Mouse (Mus musculus) common myeloid progenitor, adult 5-6 weeks (primary cell): ENCODE measurements around the gene Olfr61. TPM values are rescaled to one million over a fixed set of nuclear protein-coding genes. Genes with fewer than 3 reads are reported as not detected.
"Not testable (repeated sequence)": the region's sequence is repeated elsewhere in the genome, so short reads cannot be mapped to it uniquely, and the experiment has no call there.

Source experiments
- ATAC-seq: replicated peaks from 2 replicates; pipeline ENCODE4 v1.8.0; 2016; ENCODE audit warnings: low read depth, mild to moderate bottlenecking, moderate TSS enrichment, inconsistent platforms; ENCODE audit not compliant: poor library complexity, severe bottlenecking
- total RNA-seq: library from RNA; stranded (forward); fragments of 200-1000, 187-1606 nt; gene quantifications from 2 replicates; pipeline ENCODE4 v1.2.3, GENCODE M21; 2017

Gene Olfr61
- not detected in 2 replicates for total RNA-seq

GRCm38 (mm10) chr7:140628670-140629069 is at the start of gene Olfr61:
Gene Olfr61, plus strand, starts transcription at chr7:140628970.
- not testable (repeated sequence) for ATAC-seq

DNA sequence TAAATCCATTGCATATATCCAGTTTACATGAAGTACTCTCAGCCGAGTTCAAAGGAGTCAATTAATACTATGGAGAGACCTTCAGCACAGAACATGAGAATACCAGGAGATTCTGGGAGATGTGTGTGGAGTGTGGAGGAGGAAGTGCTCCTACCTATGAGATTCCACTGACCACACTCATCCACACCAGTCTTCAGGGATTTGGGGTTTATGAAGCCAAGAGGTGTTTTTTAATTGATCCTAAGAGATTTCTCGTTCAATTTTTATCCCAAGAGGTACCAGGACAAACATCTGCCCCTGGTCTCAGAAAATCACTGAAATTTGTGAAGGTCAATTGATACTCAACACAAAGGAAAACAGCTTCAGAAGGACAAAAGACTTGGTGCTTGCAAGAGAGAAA is 27.8 kb upstream of the Olfr61 start, which contains the start of gene Olfr46:
TSS of gene Olfr46 (plus strand) at position 301 of the 400 bp plus-strand sequence.
- ATAC-seq, result not testable (repeated sequence)

DNA sequence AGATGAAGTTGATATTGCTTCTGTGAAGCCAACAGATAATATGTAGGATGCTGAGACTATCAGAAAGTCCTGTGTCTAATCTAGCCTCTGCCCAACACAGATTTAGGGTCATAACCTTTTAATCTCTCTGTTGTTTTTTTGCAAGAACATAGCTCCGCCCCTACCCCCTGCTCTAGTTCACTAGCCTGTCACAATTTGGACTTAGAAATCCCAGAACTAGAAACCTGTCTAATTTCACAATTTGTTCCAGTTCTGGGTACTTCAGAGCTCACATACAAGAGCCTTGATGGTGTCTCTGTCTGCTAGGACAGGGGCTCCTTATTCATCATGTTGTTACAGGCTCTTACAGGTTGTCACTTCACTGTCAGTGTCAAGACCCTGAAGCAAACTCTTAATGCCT is 1.8 kb downstream of the Olfr61 start:
- ATAC-seq, result no peak

DNA sequence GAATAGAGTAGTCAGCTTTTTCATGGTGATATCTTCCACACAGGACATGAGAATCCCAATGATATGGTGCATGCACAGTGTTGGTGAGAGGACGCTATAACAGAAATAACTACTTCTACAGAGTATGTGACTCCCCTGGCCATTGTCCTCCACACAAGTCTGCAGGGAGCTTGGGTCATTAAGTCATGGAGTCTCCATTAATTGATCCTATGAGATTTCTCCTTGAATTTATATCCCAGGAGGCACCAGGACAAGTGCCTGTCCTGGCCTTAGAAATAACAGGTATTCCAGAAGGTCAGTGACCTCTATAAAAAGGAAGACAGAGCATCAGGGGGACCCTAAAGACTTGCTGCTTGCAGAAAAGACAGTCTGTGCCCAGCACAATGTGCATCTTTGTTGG is 17.4 kb downstream of the Olfr61 start, which contains the start of gene Olfr53:
TSS of gene Olfr53 (plus strand) at position 301 of the 400 bp plus-strand sequence.
- no peak for ATAC-seq

DNA sequence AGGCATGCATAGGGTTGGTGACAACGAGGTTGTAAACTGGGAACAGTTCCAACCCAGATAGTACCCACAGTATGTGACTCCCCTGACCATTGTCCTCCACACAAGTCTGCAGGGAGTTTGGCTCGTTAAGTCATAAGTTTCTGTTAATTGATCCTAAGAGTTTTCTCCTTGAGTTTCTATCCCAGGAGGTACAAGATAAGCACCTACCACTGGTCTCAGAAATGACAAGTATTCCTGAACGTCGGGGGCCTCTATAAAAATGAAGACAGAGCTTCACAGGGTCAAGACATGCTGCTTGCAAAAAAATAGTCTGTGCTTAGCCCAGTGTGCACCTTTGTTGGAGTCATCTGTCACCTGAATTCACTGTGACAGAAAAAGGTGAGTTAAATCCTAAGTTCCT is 30.9 kb downstream of the Olfr61 start, which contains the start of gene Olfr539:
TSS of gene Olfr539 (plus strand) at position 301 of the 400 bp plus-strand sequence.
- no peak for ATAC-seq

- ATAC-seq, result not testable (repeated sequence)
Observed at GRCm38 (mm10) chr7:140670693-140671092, 41.9 kb downstream of the Olfr61 start.

DNA sequence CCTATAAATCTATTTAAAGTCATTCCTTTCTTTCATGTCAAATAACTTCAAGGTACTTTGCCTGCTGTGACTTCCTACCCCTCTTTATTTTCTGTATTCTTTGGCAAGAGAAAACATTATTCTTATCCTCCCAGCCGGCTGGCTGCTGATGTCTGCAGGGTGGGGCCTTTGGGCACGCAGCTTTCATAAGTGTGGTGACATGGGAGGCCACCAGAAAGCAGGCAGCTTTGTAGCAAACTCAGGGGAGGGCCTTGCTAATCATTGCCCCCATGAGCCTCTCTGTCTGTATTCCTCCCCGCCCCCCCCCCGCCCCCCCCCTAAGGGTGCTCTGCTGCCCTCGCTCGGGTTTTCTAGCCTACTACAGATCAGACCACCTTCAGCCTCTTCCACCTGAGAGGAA is 47.1 kb downstream of the Olfr61 start:
- no peak for ATAC-seq

- not testable (repeated sequence) for ATAC-seq
Observed at GRCm38 (mm10) chr7:140679591-140679990, 50.8 kb downstream of the Olfr61 start.

DNA sequence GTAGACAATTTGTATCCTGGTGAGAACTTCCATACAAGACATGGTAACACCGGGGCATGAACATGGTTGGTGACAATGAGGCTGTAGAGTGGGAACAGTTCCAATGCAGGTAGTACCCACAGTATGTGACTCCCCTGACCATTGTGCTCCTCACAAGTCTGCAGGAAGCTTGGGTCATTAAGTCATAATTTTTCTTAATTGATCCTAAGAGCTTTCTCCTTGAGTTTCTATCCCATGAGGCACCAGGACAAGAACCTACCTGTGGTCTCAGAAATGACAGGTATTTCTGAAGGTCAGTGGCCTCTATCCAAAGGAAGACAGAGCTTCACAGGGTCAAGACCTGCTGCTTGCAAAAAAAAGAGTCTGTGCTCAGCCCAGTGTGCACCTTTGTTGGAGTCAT is 52.9 kb downstream of the Olfr61 start, which contains the start of gene Olfr45:
TSS of gene Olfr45 (plus strand) at position 301 of the 400 bp plus-strand sequence.
- ATAC-seq, result no peak

Other genes with a start within 250 kb of the Olfr61 start
- gene Olfr531, start 226.1 kb upstream of the Olfr61 start, total RNA-seq, result not detected in 2 replicates
- not detected in 2 replicates for gene Olfr532, start 207.3 kb upstream of the Olfr61 start, total RNA-seq
- not detected in 2 replicates for gene Olfr533, start 165.6 kb upstream of the Olfr61 start, total RNA-seq
- gene Olfr535, start 144.8 kb upstream of the Olfr61 start, total RNA-seq, result not detected in 2 replicates
- gene Olfr536, start 121.6 kb upstream of the Olfr61 start, total RNA-seq, result not detected in 2 replicates
- not detected in 2 replicates for gene Olfr538, start 61.1 kb upstream of the Olfr61 start, total RNA-seq
- gene Olfr46, start 27.7 kb upstream of the Olfr61 start, total RNA-seq, result 0.14 TPM in 1 of 2 replicates, not detected in the other
- gene Olfr53, start 17.5 kb downstream of the Olfr61 start, total RNA-seq, result not detected in 2 replicates
- not detected in 2 replicates for gene Olfr539, start 31.0 kb downstream of the Olfr61 start, total RNA-seq
- gene Olfr45, start 53.0 kb downstream of the Olfr61 start, total RNA-seq, result not detected in 2 replicates
- not detected in 2 replicates for gene Olfr541, start 68.3 kb downstream of the Olfr61 start, total RNA-seq
- gene Cyp2e1, start 134.8 kb downstream of the Olfr61 start, total RNA-seq, result not detected in 2 replicates
- gene Syce1, start 158.9 kb downstream of the Olfr61 start, total RNA-seq, result 0.15 and 0.23 TPM in 2 replicates
- 1.5 and 3.0 TPM in 2 replicates for gene Zfp941, start 193.2 kb downstream of the Olfr61 start, total RNA-seq
- gene Urah, start 206.0 kb downstream of the Olfr61 start, total RNA-seq, result not detected in 2 replicates
- gene Scgb1c1, start 216.6 kb downstream of the Olfr61 start, total RNA-seq, result not detected in 2 replicates
- gene Odf3, start 218.8 kb downstream of the Olfr61 start, total RNA-seq, result not detected in 2 replicates
- 0.50 TPM in 1 of 2 replicates, not detected in the other for gene Gm45785, start 227.4 kb downstream of the Olfr61 start, total RNA-seq
- 36.0 and 38.0 TPM in 2 replicates for gene Ric8a, start 228.0 kb downstream of the Olfr61 start, total RNA-seq
- gene Bet1l, start 228.6 kb downstream of the Olfr61 start, total RNA-seq, result 13.8 and 24.0 TPM in 2 replicates